Mouse (Mus musculus) lung, embryonic 15.5 days (tissue): ENCODE results near the gene Pcsk6. TPM values are rescaled to one million over a fixed set of nuclear protein-coding genes. Genes with fewer than 3 reads are reported as not detected.

ENCODE experiments used
- ATAC-seq: fragments of 200-750 bp; cut with Nextera tagmentation; 2 replicates; pipeline ENCODE4 v1.8.0; 2017; ENCODE audit warnings: moderate number of reproducible peaks, borderline replicate concordance; ENCODE audit not compliant: low FRiP score, low TSS enrichment; ENCODE audit errors: extremely low read depth
- H3K27ac ChIP-seq: fragments of 300-500 bp; sonication (generic); 2 replicates; pipeline ENCODE4 v1.5.1; 2015; ENCODE audit warnings: moderate library complexity, mild to moderate bottlenecking, inconsistent platforms
- H3K27me3 ChIP-seq: fragments of 300-500 bp; sonication (generic); 2 replicates; pipeline ENCODE4 v1.6.1; 2015; ENCODE audit warnings: inconsistent platforms
- H3K36me3 ChIP-seq: fragments of 300-500 bp; sonication (generic); 2 replicates; pipeline ENCODE4 v1.6.1; 2015; ENCODE audit warnings: inconsistent platforms
- H3K4me1 ChIP-seq: fragments of 300-500 bp; sonication (generic); 2 replicates; pipeline ENCODE4 v1.6.1; 2015; ENCODE audit warnings: inconsistent platforms
- H3K4me2 ChIP-seq: fragments of 300-500 bp; sonication (generic); 2 replicates; pipeline ENCODE4 v1.6.1; 2015; ENCODE audit warnings: inconsistent platforms, mild to moderate bottlenecking, moderate library complexity
- H3K4me3 ChIP-seq: fragments of 300-500 bp; sonication (generic); 2 replicates; pipeline ENCODE4 v1.5.1; 2015; ENCODE audit warnings: mild to moderate bottlenecking, inconsistent platforms
- H3K9ac ChIP-seq: fragments of 300-500 bp; sonication (generic); 2 replicates; pipeline ENCODE4 v1.6.1; 2015; ENCODE audit warnings: inconsistent platforms
- H3K9me3 ChIP-seq: fragments of 300-500 bp; sonication (generic); 2 replicates; pipeline ENCODE4 v1.6.1; 2016; ENCODE audit warnings: inconsistent platforms
- WGBS: fragments of 180-500 bp; shearing (Covaris S2); methylation state at CpG from one replicate; pipeline ENCODE4 v1.1.7; 2015; 5-methylcytosine and 5-hydroxymethylcytosine counted together
- polyA plus RNA-seq: library from polyadenylated mRNA; unstranded; fragments of >200 nt; fragmentation: Nextera tagmentation; extraction: Ambion mirVana; gene quantifications from 2 replicates; pipeline ENCODE4 v1.2.1, GENCODE M21; 2015

Pcsk6 gene
- polyA plus RNA-seq, 1 experiment from 2014 or later: 7.6 TPM

- Histone ChIP-seq H3K4me2 (no peak overlapping the region), H3K4me3 (no peak overlapping the region), H3K9ac (no peak overlapping the region), H3K9me3 (no peaks in the 10 kb centered on the region), H3K4me1 (peaks cover 24% of the 10 kb centered on the region), H3K27me3 (no peaks in the 10 kb centered on the region), H3K36me3 (no peaks in the 10 kb centered on the region), H3K27ac (no peak overlapping the region)
- WGBS: 91% methylated on average over 9 of the region's 9 CpGs
- ATAC-seq: no peak
Measured at GRCm38 (mm10) chr7:65980000-65980399, 118.5 kb downstream of the Pcsk6 start.

GRCm38 (mm10) chr7:65982057-65982456, 120.5 kb downstream of the Pcsk6 start:
- no peaks in the 10 kb centered on the region for H3K36me3 ChIP-seq
- no peak overlapping the region for H3K9ac ChIP-seq
- no peaks in the 10 kb centered on the region for H3K9me3 ChIP-seq
- H3K4me3 ChIP-seq: no peak overlapping the region
- H3K27me3 ChIP-seq: no peaks in the 10 kb centered on the region
- H3K4me2 ChIP-seq: no peak overlapping the region
- no peak for ATAC-seq
- 56% methylated on average over 3 of the region's 3 CpGs for WGBS
- H3K4me1 ChIP-seq: peaks cover 24% of the 10 kb centered on the region
- H3K27ac ChIP-seq: 0 out of 2 replicates have a peak overlapping the region, but pooled peaks have one; percentile 11

- Histone ChIP-seq H3K27me3 (no peaks in the 10 kb centered on the region), H3K27ac (no peak overlapping the region), H3K4me2 (no peak overlapping the region), H3K9me3 (no peaks in the 10 kb centered on the region), H3K36me3 (no peaks in the 10 kb centered on the region), H3K9ac (no peak overlapping the region), H3K4me1 (no peaks in the 10 kb centered on the region), H3K4me3 (no peak overlapping the region)
- ATAC-seq: no peak
- 79% methylated on average over 4 of the region's 4 CpGs for WGBS
Measured at GRCm38 (mm10) chr7:65988249-65988648, 126.7 kb downstream of the Pcsk6 start.

GRCm38 (mm10) chr7:65988709-65989108, 127.2 kb downstream of the Pcsk6 start:
- Histone ChIP-seq H3K9me3 (no peaks in the 10 kb centered on the region), H3K27me3 (no peaks in the 10 kb centered on the region), H3K4me3 (no peak overlapping the region), H3K4me2 (no peak overlapping the region), H3K4me1 (no peaks in the 10 kb centered on the region), H3K36me3 (no peaks in the 10 kb centered on the region), H3K27ac (no peak overlapping the region), H3K9ac (no peak overlapping the region)
- 92% methylated on average over 5 of the region's 5 CpGs for WGBS
- no peak for ATAC-seq

- Histone ChIP-seq H3K4me1 (no peaks in the 10 kb centered on the region), H3K36me3 (no peaks in the 10 kb centered on the region), H3K27me3 (no peaks in the 10 kb centered on the region), H3K9me3 (no peaks in the 10 kb centered on the region), H3K27ac (no peak overlapping the region), H3K4me2 (no peak overlapping the region), H3K4me3 (no peak overlapping the region), H3K9ac (no peak overlapping the region)
- no peak for ATAC-seq
- 70% methylated on average over 6 of the region's 6 CpGs for WGBS
Measured at GRCm38 (mm10) chr7:65992329-65992728, 130.8 kb downstream of the Pcsk6 start.

GRCm38 (mm10) chr7:65993410-65993809, 131.9 kb downstream of the Pcsk6 start:
- no peaks in the 10 kb centered on the region for H3K4me1 ChIP-seq
- H3K36me3 ChIP-seq: no peaks in the 10 kb centered on the region
- WGBS: 37% methylated on average over 3 of the region's 3 CpGs
- H3K27ac ChIP-seq: no peak overlapping the region
- no peak for ATAC-seq
- no peak overlapping the region for H3K4me3 ChIP-seq
- no peak overlapping the region for H3K9ac ChIP-seq
- no peaks in the 10 kb centered on the region for H3K9me3 ChIP-seq
- H3K27me3 ChIP-seq: no peaks in the 10 kb centered on the region
- H3K4me2 ChIP-seq: no peak overlapping the region

- Histone ChIP-seq H3K4me2 (no peak overlapping the region), H3K27ac (peak overlapping the region; percentile 20; the same call in 1 of the 2 replicates), H3K4me3 (no peak overlapping the region), H3K4me1 (no peaks in the 10 kb centered on the region), H3K9ac (no peak overlapping the region), H3K9me3 (no peaks in the 10 kb centered on the region), H3K27me3 (no peaks in the 10 kb centered on the region), H3K36me3 (no peaks in the 10 kb centered on the region)
- 80% methylated on average over 16 of the region's 16 CpGs for WGBS
- ATAC-seq: no peak
Measured at GRCm38 (mm10) chr7:66001035-66001754, 139.7 kb downstream of the Pcsk6 start.

GRCm38 (mm10) chr7:66001797-66002196, 140.3 kb downstream of the Pcsk6 start:
- Histone ChIP-seq H3K36me3 (no peaks in the 10 kb centered on the region), H3K27me3 (no peaks in the 10 kb centered on the region), H3K4me2 (no peak overlapping the region), H3K9me3 (no peaks in the 10 kb centered on the region), H3K27ac (no peak overlapping the region), H3K4me3 (no peak overlapping the region), H3K4me1 (no peaks in the 10 kb centered on the region), H3K9ac (no peak overlapping the region)
- 37% methylated on average over 3 of the region's 3 CpGs for WGBS
- ATAC-seq: no peak

GRCm38 (mm10) chr7:66003447-66003846, 141.9 kb downstream of the Pcsk6 start:
- H3K36me3 ChIP-seq: no peaks in the 10 kb centered on the region
- 83% methylated on average over 5 of the region's 5 CpGs for WGBS
- H3K27ac ChIP-seq: no peak overlapping the region
- H3K4me2 ChIP-seq: no peak overlapping the region
- no peak overlapping the region for H3K4me3 ChIP-seq
- ATAC-seq: no peak
- H3K4me1 ChIP-seq: no peaks in the 10 kb centered on the region
- no peaks in the 10 kb centered on the region for H3K9me3 ChIP-seq
- no peaks in the 10 kb centered on the region for H3K27me3 ChIP-seq
- no peak overlapping the region for H3K9ac ChIP-seq

- H3K36me3 ChIP-seq: no peaks in the 10 kb centered on the region
- H3K4me1 ChIP-seq: no peaks in the 10 kb centered on the region
- H3K4me2 ChIP-seq: no peak overlapping the region
- 78% methylated on average over 13 of the region's 13 CpGs for WGBS
- no peak overlapping the region for H3K9ac ChIP-seq
- ATAC-seq: no peak
- H3K27me3 ChIP-seq: no peaks in the 10 kb centered on the region
- H3K4me3 ChIP-seq: no peak overlapping the region
- no peak overlapping the region for H3K27ac ChIP-seq
- no peaks in the 10 kb centered on the region for H3K9me3 ChIP-seq
Measured at GRCm38 (mm10) chr7:66003865-66004638, 142.5 kb downstream of the Pcsk6 start.

- no peak for ATAC-seq
- H3K4me3 ChIP-seq: no peak overlapping the region
Measured at GRCm38 (mm10) chr7:66005066-66005465, 143.5 kb downstream of the Pcsk6 start.

GRCm38 (mm10) chr7:66008161-66008891, 146.8 kb downstream of the Pcsk6 start:
- H3K36me3 ChIP-seq: no peaks in the 10 kb centered on the region
- no peak overlapping the region for H3K9ac ChIP-seq
- ATAC-seq: no peak
- H3K27ac ChIP-seq: no peak overlapping the region
- WGBS: 59% methylated on average over 11 of the region's 11 CpGs
- no peak overlapping the region for H3K4me2 ChIP-seq
- no peaks in the 10 kb centered on the region for H3K4me1 ChIP-seq
- no peaks in the 10 kb centered on the region for H3K9me3 ChIP-seq
- H3K4me3 ChIP-seq: no peak overlapping the region
- H3K27me3 ChIP-seq: no peaks in the 10 kb centered on the region

More at GRCm38 (mm10) chr7:66005066-66005465, 143.5 kb downstream of the Pcsk6 start:
- Histone ChIP-seq H3K4me2 (no peak overlapping the region), H3K27me3 (no peaks in the 10 kb centered on the region), H3K36me3 (no peaks in the 10 kb centered on the region), H3K27ac (no peak overlapping the region), H3K4me1 (no peaks in the 10 kb centered on the region), H3K9me3 (no peaks in the 10 kb centered on the region), H3K9ac (no peak overlapping the region)
- 70% methylated on average over 10 of the region's 10 CpGs for WGBS
